Mouse (Mus musculus) lung, postnatal 36 days (tissue): ENCODE results near the gene Olfr649.

Source experiments
- DNase-seq: peaks from one replicate; pipeline ENCODE4 v3.0.0; 2022; ENCODE audit warnings: mixed read lengths

The Olfr649 gene

GRCm38 (mm10) chr7:104195885-104196284 is at the start of gene Olfr649:
Gene Olfr649 (minus strand): TSS chr7:104195985.
- no peak for DNase-seq

GRCm38 (mm10) chr7:104244287-104245181 is 48.7 kb upstream of the Olfr649 start, which contains the start of gene Trim34a:
Gene Trim34a (plus strand): TSS chr7:104244457.
- DNase-seq = peak; percentile 90

- DNase-seq = no peak
Measured at GRCm38 (mm10) chr7:104243616-104244015, 47.8 kb upstream of the Olfr649 start.

GRCm38 (mm10) chr7:104240857-104241256 is 45.1 kb upstream of the Olfr649 start:
- DNase-seq = no peak

GRCm38 (mm10) chr7:104231203-104231602 is 35.4 kb upstream of the Olfr649 start:
- peak; percentile 74 for DNase-seq

- peak; percentile 92 for DNase-seq
Measured at GRCm38 (mm10) chr7:104218701-104219569, 23.1 kb upstream of the Olfr649 start, which contains the start of gene Trim6. Gene Trim6 (plus strand): TSS chr7:104218793.

GRCm38 (mm10) chr7:104217881-104218280 is 22.1 kb upstream of the Olfr649 start:
- DNase-seq = no peak

- DNase-seq = peak; percentile 11
Measured at GRCm38 (mm10) chr7:104216011-104216535, 20.3 kb upstream of the Olfr649 start.

- peak; percentile 23 for DNase-seq
Measured at GRCm38 (mm10) chr7:104206197-104206596, 10.4 kb upstream of the Olfr649 start.

GRCm38 (mm10) chr7:104199822-104200221 is 4.0 kb upstream of the Olfr649 start:
- DNase-seq = peak; percentile 90

GRCm38 (mm10) chr7:104191275-104191674 is 4.5 kb downstream of the Olfr649 start:
- DNase-seq = no peak

- DNase-seq = no peak
Measured at GRCm38 (mm10) chr7:104183292-104183691, 12.5 kb downstream of the Olfr649 start, which contains the start of gene Olfr648. Gene Olfr648 (minus strand): TSS chr7:104183392.

- DNase-seq = no peak
Measured at GRCm38 (mm10) chr7:104179074-104179473, 16.7 kb downstream of the Olfr649 start.

- DNase-seq = no peak
Measured at GRCm38 (mm10) chr7:104178422-104179054, 17.2 kb downstream of the Olfr649 start.

- no peak for DNase-seq
Measured at GRCm38 (mm10) chr7:104175085-104175484, 20.7 kb downstream of the Olfr649 start.

GRCm38 (mm10) chr7:104169634-104170204 is 26.1 kb downstream of the Olfr649 start:
- no peak for DNase-seq

GRCm38 (mm10) chr7:104167105-104167504 is 28.7 kb downstream of the Olfr649 start:
- DNase-seq = no peak

- DNase-seq = no peak
Measured at GRCm38 (mm10) chr7:104150456-104150855, 45.3 kb downstream of the Olfr649 start, which contains the start of gene Ubqlnl. Gene Ubqlnl (minus strand): TSS chr7:104150556.

- DNase-seq = no peak
Measured at GRCm38 (mm10) chr7:104143179-104143578, 52.6 kb downstream of the Olfr649 start, which contains the start of gene Ubqln3. Gene Ubqln3 (minus strand): TSS chr7:104143279.
